Mouse (Mus musculus) gastrocnemius, postnatal 25 days (tissue): Measurements from ENCODE around the gene Traf3ip2. TPM values are rescaled to one million over a fixed set of nuclear protein-coding genes. Genes with fewer than 3 reads are reported as not detected.

Experiments used
- DNase-seq: peaks from one replicate; pipeline ENCODE4 v3.0.0; 2022
- total RNA-seq, 2 experiments: library from RNA; stranded (reverse); gene quantifications; 1 replicate in 1 of 2; 2 replicates in 1 of 2; pipeline ENCODE4 v1.2.3; 2021

Traf3ip2 gene
- total RNA-seq, 2 experiments from 2014 or later = 4.8 to 5.7 TPM

DNA sequence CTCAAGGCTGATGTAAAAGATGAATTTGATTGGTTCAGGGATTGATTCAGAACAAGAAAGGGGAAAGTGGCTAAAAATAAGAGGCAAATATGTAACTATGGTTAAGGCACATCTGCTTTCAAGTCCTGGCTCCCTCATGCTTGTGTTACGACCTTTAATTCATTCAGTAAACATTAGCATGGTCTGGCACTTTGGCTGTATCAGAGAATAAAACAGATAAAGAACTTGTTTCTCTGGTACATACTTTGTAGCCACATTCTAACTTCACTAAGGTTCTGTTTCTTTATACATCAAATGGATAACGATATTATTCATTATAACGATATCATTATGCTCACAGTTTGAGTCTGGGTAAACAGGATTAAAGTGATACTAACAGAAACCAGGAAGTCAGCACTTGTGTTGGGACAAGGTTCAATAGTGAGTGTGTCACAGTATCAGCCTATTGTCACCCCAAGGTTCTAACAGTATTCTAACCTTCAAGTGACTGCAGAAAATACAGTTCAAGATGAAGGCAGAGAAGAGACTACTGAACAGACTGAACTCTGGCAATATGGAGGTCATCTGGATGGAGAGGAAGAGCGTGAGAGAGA, 65.6 kb downstream of the Traf3ip2 start:
- DNase-seq = no peak

DNA sequence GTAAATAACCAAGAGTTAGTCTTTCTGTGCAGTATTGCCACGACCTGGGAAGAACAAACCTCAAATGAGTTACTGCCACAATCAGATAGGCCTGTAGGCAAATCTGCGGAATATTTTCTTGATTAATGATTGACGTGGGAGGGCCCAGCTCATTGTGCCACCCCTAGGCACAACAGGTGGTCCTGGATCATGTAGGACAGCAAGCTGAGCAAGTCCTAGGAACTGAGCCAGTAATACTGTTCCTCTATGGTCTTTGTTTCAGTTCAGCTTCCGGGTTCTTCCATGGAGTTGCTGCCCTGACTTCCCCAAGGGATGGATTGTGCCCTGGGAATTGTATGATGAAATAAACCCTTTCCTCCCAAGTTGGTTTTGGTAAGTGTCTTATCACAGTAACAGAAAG, 68.3 kb downstream of the Traf3ip2 start:
- DNase-seq = no peak

DNA sequence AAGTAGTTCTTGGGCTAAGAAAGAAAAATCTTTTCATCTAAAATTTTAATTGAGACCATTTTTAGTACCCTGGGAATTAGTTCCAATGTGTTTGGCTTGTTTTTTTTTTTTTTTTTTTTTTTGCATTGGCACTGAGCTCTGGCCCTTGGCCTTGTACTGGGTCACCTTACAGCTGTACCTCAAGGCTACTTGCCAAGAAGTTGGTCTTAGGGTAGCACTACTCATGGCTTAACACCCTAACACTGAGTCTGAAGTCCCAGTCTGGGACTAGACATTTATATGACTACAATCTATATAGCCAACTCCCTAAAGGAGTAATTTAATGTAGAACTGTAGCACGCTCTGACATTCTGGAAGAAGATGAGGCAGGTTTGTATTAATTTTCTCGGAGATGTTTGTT, 69.8 kb downstream of the Traf3ip2 start:
- no peak for DNase-seq

DNA sequence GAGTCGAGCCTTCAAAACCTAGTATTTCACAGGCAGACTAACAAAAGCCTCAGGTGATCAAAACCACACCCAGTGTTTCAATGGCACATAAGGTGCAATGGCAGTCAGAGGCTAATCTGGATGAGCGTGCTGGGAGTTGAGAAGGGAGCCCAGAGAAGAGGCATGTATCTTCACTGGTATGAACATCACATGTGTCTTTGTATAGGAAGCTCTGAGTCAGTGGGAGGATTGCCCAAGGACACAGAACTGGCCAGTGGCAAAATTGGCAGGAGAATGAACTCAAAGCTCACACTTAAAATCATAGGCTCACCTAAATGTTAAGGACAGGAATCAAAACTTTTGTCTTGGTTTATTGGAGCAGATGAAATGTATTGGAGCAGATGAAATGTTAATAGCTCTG, 70.7 kb downstream of the Traf3ip2 start:
- no peak for DNase-seq

DNA sequence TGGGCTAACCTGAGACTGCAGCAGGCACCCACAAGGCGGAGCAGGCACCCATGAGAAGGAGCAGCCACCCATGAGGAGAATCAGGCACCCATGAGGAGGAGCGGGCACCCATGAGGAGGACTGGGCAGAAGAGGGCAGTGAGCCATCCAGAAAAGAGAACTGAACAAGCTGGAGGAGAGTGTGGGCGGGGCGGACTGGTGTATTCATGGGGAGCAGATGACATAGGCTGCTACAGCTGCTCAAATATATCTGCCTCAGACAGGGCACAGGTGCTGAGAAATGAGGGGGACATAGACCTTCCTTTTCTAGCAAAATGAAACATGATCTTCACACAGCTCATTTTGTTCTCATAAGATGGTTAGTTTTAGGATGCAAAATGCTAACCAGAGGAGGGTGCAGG, 74.1 kb downstream of the Traf3ip2 start:
- no peak for DNase-seq

DNA sequence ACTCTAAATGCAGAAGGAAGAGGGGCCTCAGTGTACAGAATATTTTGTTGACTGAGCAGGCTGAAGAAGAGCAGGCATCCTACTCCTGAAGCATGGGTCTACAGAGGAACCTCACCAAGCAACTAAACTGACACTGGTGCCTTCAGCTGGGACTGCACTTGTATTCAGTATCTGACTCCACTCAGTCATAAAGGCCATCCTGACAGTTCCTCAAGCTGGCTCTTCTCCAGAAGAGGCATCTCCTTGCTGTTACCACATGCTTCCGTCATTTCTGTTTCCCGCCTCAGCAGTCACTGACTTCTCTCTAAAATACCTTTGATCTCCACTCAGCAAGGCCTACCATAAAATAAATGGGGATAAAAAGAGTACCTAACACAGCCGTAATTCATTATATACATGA, 75.1 kb downstream of the Traf3ip2 start:
- no peak for DNase-seq

DNA sequence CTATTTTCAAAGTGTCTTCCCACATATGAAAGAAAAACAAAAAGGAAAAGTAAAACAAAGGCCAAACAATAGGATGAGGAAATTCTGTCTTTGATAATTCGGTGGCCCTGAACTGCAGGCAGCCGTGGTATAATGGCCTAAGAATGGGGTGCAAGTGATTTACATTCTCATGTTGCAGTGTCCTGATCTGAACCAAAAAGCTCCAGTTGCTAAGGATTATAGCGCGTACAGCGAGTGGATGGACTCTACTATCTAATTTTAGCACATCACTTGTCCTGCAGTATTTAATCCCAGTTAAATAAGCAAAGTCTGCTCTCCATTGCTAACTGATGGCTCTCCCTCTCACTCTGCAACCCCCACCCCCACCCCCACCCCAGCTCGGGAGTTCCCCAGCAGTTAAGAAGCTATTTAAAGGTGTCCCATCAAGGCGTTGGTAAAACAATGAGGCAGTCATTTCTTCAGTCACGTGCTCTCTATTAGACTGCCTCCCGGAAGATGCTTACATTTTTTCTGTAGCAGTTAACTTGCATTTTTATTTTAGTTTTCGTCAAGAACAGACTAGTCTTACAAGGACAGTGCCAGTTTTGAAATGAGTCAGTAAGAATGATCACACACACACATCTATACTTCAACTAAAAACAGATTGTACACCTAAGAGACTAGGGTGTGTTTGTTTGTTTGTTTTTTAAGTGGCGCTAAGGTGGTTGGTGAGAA, 78.8 kb downstream of the Traf3ip2 start:
- DNase-seq = no peak

DNA sequence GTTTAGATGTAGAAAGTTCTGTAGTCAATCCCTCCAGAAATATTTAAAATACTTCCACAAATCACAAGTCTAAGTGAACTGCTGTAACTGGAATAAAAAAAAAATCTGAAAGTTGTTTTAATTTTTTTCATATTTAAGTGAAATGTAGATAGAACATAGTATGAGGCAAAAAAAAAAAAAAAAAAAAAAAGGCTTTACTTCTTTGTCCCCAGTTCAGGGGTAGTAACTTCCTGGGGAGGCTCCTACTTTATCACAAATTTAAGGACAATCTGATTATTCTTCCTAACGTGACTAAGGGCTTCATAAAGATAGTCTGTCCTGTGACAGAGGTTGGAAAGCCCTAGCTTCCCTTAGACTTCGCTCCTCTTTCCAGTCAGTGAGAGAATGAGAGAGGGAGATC, 79.4 kb downstream of the Traf3ip2 start:
- no peak for DNase-seq

Other genes with a start within 250 kb of the Traf3ip2 start
- 1 to 10 TPM; 7.1 to 9.8 TPM for gene Fyn, start 244.1 kb upstream of the Traf3ip2 start, total RNA-seq
- gene Rev3l, start 119.2 kb downstream of the Traf3ip2 start, total RNA-seq = 10 to 100 TPM; 24.2 to 27.4 TPM